ENCODE assay signal across 12 mouse cellular contexts in the genomic region with DNA sequence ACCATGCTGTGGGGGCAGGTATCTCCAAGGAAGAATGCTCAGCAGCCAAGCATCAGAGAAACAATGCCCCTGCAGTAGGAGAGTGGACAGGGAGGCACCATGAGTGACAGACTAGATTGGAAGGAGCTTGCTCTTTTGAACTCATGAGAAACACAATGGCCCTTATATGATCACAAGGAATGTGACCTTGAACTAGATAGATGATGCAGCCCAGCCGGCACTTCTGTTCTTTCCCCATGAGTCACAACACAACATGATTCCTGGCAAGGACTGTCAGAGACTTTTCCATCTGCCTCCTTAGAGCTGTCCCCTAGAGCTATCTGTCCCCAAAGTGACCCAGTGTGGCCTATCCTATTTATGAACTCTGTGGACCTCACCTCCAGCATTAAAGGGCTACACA.
"Had no signal": no experiment of that assay in that cellular context is flagged by ENCODE, and none has a peak within 500 bp of the region (broad histone marks: within the 10 kb centered on the region; RNA-seq: fewer than 3 reads in every experiment).

No protein-coding gene starts in this region.

- DNase-seq: kidney, postnatal 14 days; kidney, postnatal 4 days; liver; lung, adult 18-20 months; lung, postnatal 10 days; lung, postnatal 4 days; midbrain, embryonic 14.5 days; right cerebral cortex, adult 18-20 months; right cerebral cortex, postnatal 14 days; right cerebral cortex, postnatal 4 days; thymus, adult 2 months; thymus, postnatal 14 days had no signal
